Mouse (Mus musculus): ENCODE data around the gene Mapkapk3. TPM values are rescaled to one million over a fixed set of nuclear protein-coding genes. Genes with fewer than 3 reads are reported as not detected.
A peak's percentile ranks its signal among the peaks of the same experiment; 100 is the strongest.

Mapkapk3 gene
- polyA plus RNA-seq, 1 experiment from 2014 or later, result 14.0 TPM

DNA sequence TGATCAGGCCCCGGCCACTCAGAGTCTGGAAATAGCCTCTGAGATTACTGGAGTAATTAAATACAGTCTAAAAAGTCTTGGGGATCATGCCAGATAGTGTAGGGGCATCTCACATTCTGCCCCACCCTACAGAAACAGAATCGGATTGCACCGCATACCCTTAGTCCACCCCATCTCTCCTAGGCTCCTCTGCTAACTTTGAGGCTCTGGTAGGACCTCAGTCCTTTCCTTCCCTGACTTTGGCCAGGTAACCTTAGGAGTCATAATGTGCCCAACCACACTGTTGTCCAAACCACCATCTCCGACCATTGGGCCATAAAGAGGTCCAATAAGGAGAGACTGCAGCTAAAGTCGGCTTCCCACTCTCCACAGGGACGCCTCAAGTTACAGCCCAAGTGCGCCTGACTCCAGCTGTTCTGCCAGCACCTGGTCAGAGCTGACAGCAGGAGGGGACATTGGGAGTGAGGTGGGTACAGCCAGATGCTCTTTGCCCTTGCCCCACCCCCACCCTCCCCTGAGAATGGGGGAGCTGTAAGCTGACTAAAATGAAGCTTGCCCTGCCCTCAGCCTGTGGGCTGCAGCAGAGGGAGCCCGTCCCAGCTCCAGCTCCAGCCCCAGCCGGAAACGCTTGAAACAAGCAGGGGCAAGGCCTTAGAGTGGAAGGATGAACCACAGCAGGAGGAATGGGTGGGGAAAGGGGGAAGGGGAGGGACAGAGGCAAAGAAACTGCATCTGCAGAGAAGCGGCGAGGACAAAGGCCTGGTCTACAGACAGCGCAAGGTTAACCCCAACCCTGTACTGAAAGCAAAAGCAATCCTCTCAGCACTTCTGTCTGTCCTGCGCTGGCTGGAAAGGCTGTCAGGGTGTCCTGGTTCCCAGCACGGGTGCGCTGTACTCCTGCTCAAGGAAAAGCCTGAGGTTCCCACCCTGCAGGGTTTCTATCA, 10.0 kb downstream of the Mapkapk3 start:
- DNase-seq (ENCODE audit: low spot score) (peak; percentile 71), ATAC-seq (replicated peaks; ENCODE audit: low FRiP score, low read depth) (peak; percentile 71)
- H3K4me1 ChIP-seq (replicated peaks; ENCODE audit: insufficient read depth, low read length), result peaks cover 14% of the 10 kb centered on the region
- peak; percentile 32; the same call in 1 of the 2 replicates for TF ChIP-seq CTCF (IDR thresholded peaks at IDR 0.05; ENCODE audit: low read depth)
- H3K36me3 ChIP-seq (ENCODE audit: insufficient read depth, low read length), result no peaks in the 10 kb centered on the region
- H3K9ac ChIP-seq (ENCODE audit: low read depth, low read length), result 0 out of 2 replicates have a peak overlapping the region, but pooled peaks have one; percentile 23
- H3K4me3 ChIP-seq (replicated peaks; ENCODE audit: low read depth, low read length), result 0 out of 2 replicates have a peak overlapping the region, but pooled peaks have one; percentile 9
- no peaks in the 10 kb centered on the region for H3K27me3 ChIP-seq (ENCODE audit: insufficient read depth, low read length)
- WGBS, result 25% methylated on average over 16 of the region's 16 CpGs
- no peaks in the 10 kb centered on the region for H3K9me3 ChIP-seq (replicated peaks; ENCODE audit: low read length)
- peak overlapping the region; percentile 31; the same call in 1 of the 2 replicates for H3K4me2 ChIP-seq (ENCODE audit: low read length)
- peak overlapping the region; percentile 66; the same call in 1 of the 2 replicates for H3K27ac ChIP-seq

DNA sequence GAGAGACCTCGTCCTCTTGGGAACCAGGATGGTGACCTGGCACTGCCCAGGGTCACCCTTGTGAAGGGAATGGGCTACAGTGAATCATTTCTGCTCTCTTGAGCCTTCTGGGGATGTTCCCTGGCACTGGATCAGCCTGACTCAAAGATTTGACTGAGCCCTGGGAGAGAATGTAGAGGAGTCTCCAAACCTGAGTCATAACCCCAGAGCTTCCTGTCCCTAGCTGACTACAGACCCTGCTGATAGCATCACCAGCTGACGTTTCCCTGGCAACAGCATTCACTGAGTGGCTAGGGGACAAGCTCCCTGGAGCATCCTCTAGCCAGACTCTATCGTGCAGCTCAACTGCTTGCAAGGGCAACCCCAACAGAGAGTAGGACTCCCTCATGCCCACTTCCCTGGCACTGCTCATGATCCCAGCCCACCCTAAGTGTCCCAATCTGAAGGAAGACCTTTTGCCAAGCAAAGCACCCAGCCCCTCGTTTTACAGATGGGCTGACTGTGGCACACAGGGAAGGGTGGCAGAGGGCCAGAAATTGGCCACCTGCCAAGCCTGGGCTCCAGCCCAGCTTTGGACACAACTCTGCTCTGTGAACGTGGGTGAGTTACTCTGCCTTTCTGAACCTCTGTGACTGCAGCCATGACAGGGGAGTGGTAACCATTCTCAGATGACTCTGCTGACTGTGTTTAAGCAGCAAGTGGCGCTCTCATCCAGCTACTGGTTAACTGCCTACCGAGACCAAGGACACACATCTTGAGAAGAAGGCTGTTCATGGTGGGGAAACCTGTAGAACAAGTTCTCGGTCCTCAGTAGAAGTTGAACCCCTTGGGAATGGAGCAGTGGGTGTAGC, 10.9 kb downstream of the Mapkapk3 start:
- Histone ChIP-seq H3K4me3 (replicated peaks; ENCODE audit: low read depth, low read length) (no peak overlapping the region), H3K4me1 (replicated peaks; ENCODE audit: insufficient read depth, low read length) (peaks cover 14% of the 10 kb centered on the region), H3K9me3 (replicated peaks; ENCODE audit: low read length) (no peaks in the 10 kb centered on the region), H3K4me2 (ENCODE audit: low read length) (no peak overlapping the region), H3K36me3 (ENCODE audit: insufficient read depth, low read length) (no peaks in the 10 kb centered on the region), H3K27ac (no peak overlapping the region), H3K27me3 (ENCODE audit: insufficient read depth, low read length) (no peaks in the 10 kb centered on the region), H3K9ac (ENCODE audit: low read depth, low read length) (no peak overlapping the region)
- ATAC-seq (replicated peaks; ENCODE audit: low FRiP score, low read depth), result no peak; the same call in 1 of the 2 replicates
- TF ChIP-seq CTCF (IDR thresholded peaks at IDR 0.05; ENCODE audit: low read depth), result peak; percentile 30; the same call in 1 of the 2 replicates
- 55% methylated on average over 8 of the region's 8 CpGs for WGBS
- DNase-seq (ENCODE audit: low spot score), result no peak

DNA sequence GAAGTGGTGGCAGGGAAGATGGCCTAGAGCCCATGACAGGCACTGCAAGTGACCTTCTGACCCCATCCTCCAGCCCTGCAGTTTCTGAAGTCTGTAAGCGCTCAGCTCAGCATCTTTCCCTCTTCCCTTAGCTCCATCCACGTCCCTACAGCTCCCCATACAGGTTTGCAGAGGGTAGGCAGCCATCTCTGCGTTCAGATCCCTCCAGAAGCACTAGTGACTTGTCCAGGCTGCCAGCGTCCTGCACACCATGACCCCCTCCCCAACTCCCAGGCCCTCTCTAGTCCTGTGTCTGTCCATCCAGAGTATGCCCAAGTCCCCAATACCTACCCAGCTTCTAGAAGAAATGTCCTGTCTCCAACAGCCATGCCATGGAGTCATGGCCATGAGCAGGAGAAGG, 11.6 kb downstream of the Mapkapk3 start:
- Histone ChIP-seq H3K9me3 (replicated peaks; ENCODE audit: low read length) (no peaks in the 10 kb centered on the region), H3K9ac (ENCODE audit: low read depth, low read length) (no peak overlapping the region), H3K4me3 (replicated peaks; ENCODE audit: low read depth, low read length) (no peak overlapping the region), H3K4me2 (ENCODE audit: low read length) (no peak overlapping the region), H3K27me3 (ENCODE audit: insufficient read depth, low read length) (no peaks in the 10 kb centered on the region), H3K36me3 (ENCODE audit: insufficient read depth, low read length) (no peaks in the 10 kb centered on the region), H3K4me1 (replicated peaks; ENCODE audit: insufficient read depth, low read length) (peaks cover 14% of the 10 kb centered on the region), H3K27ac (no peak overlapping the region)
- DNase-seq (ENCODE audit: low spot score) (no peak), ATAC-seq (replicated peaks; ENCODE audit: low FRiP score, low read depth) (no peak)
- 70% methylated on average over 4 of the region's 4 CpGs for WGBS
- TF ChIP-seq CTCF (IDR thresholded peaks at IDR 0.05; ENCODE audit: low read depth), result no peak

DNA sequence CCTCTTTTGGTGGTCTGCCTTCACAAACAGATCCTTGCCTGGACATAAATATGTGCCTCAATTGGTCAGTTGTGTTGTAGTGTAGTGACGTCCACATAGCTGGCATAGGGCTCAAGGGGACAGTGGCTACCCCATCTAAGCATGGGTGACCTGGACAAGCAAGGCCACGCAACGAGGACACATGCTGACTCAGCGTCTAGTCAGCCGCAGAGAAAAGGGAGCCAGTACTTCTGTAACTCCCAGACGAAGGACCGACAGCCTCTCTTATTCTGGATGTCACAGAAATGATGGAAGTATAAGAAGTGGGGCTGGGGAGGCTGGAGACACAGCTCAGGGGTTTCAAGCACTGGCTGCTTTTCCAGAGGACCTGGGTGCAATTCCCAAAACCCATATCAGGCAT, 12.1 kb downstream of the Mapkapk3 start:
- no peak overlapping the region for H3K4me3 ChIP-seq (replicated peaks; ENCODE audit: low read depth, low read length)
- H3K27ac ChIP-seq, result no peak overlapping the region
- peaks cover 14% of the 10 kb centered on the region for H3K4me1 ChIP-seq (replicated peaks; ENCODE audit: insufficient read depth, low read length)
- H3K9ac ChIP-seq (ENCODE audit: low read depth, low read length), result no peak overlapping the region
- ATAC-seq (replicated peaks; ENCODE audit: low FRiP score, low read depth), result no peak
- H3K9me3 ChIP-seq (replicated peaks; ENCODE audit: low read length), result no peaks in the 10 kb centered on the region
- H3K4me2 ChIP-seq (ENCODE audit: low read length), result no peak overlapping the region
- no peak for DNase-seq (ENCODE audit: low spot score)
- TF ChIP-seq CTCF (IDR thresholded peaks at IDR 0.05; ENCODE audit: low read depth), result no peak
- 83% methylated on average over 7 of the region's 7 CpGs for WGBS
- H3K36me3 ChIP-seq (ENCODE audit: insufficient read depth, low read length), result no peaks in the 10 kb centered on the region
- no peaks in the 10 kb centered on the region for H3K27me3 ChIP-seq (ENCODE audit: insufficient read depth, low read length)

DNA sequence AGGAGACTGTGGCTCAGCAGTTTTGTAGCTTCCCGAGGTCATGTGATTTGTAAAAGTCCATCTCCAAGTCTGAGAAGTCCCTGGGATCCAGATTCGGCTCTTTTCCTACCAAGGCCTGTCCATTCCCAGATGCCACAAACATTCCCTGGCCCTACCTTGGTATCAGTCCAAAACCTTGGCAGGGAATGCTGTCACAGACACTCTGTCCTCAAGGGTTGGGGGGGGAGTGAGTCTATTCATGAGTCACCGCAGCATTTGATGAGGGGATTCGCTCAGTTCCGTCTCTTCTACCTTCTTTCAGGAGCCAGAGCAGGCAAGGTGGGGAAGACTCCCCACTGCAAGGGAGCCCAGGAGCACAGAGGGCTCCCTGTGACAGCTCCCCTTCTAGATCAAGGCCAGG, 14.0 kb downstream of the Mapkapk3 start:
- no peak for DNase-seq (ENCODE audit: low spot score)
- Histone ChIP-seq H3K36me3 (ENCODE audit: insufficient read depth, low read length) (no peaks in the 10 kb centered on the region), H3K4me1 (replicated peaks; ENCODE audit: insufficient read depth, low read length) (peaks cover 14% of the 10 kb centered on the region), H3K4me2 (ENCODE audit: low read length) (no peak overlapping the region), H3K4me3 (replicated peaks; ENCODE audit: low read depth, low read length) (no peak overlapping the region), H3K9ac (ENCODE audit: low read depth, low read length) (no peak overlapping the region), H3K9me3 (replicated peaks; ENCODE audit: low read length) (no peaks in the 10 kb centered on the region), H3K27ac (no peak overlapping the region), H3K27me3 (ENCODE audit: insufficient read depth, low read length) (no peaks in the 10 kb centered on the region)
- ATAC-seq (replicated peaks; ENCODE audit: low FRiP score, low read depth), result no peak
- no peak for TF ChIP-seq CTCF (IDR thresholded peaks at IDR 0.05; ENCODE audit: low read depth)
- 91% methylated on average over 5 of the region's 5 CpGs for WGBS

DNA sequence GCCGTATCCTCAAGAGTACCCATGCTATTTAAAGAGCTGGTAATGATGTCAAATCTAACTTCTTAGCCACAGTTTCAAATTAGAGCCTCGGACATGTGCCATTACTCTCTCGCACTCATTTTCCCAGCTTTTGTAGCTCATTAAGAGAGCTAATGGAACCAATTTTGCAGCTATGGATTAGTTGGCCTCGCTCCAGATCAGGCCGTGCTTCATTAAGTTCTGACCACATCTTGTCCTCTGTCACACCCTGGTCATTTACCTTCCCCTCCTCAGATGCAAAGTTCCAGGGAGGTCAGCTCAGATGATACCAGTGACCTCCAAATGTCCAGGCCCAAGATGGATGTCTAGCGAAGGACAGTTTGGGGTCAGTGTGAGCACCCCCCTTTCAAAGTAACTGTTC, 14.9 kb downstream of the Mapkapk3 start:
- Histone ChIP-seq H3K9ac (ENCODE audit: low read depth, low read length) (no peak overlapping the region), H3K4me2 (ENCODE audit: low read length) (no peak overlapping the region), H3K4me3 (replicated peaks; ENCODE audit: low read depth, low read length) (no peak overlapping the region), H3K4me1 (replicated peaks; ENCODE audit: insufficient read depth, low read length) (peaks cover 6% of the 10 kb centered on the region), H3K36me3 (ENCODE audit: insufficient read depth, low read length) (no peaks in the 10 kb centered on the region), H3K9me3 (replicated peaks; ENCODE audit: low read length) (no peaks in the 10 kb centered on the region), H3K27ac (no peak overlapping the region), H3K27me3 (ENCODE audit: insufficient read depth, low read length) (no peaks in the 10 kb centered on the region)
- 49% methylated on average over 6 of the region's 6 CpGs for WGBS
- no peak for DNase-seq (ENCODE audit: low spot score)
- no peak for TF ChIP-seq CTCF (IDR thresholded peaks at IDR 0.05; ENCODE audit: low read depth)
- ATAC-seq (replicated peaks; ENCODE audit: low FRiP score, low read depth), result no peak
